Mouse (Mus musculus): ENCODE measurements around the gene Vmn1r81. TPM values are rescaled to one million over a fixed set of nuclear protein-coding genes. Genes with fewer than 3 reads are reported as not detected.

Vmn1r81 gene
- polyA plus RNA-seq (2015; fragmentation: Nextera tagmentation; extraction: Ambion mirVana), result not detected in 2 replicates

GRCm38 (mm10) chr7:12268169-12268568 is at the start of gene Vmn1r81:
TSS of gene Vmn1r81 (minus strand) at chr7:12268269.
- H3K27me3 ChIP-seq (replicated peaks; ENCODE audit: control insufficient read depth, insufficient read depth, low read length), result no peaks in the 10 kb centered on the region
- ATAC-seq, result no peak
- no peak within 1 kb of the TSS for H3K9ac ChIP-seq (ENCODE audit: low read depth, low read length)

GRCm38 (mm10) chr7:12300130-12300529 is 32.1 kb upstream of the Vmn1r81 start, which contains the start of gene Vmn1r82:
TSS of gene Vmn1r82 (plus strand) at chr7:12300430.
- Histone ChIP-seq H3K36me3 (ENCODE audit: control insufficient read depth, insufficient read depth, low read length) (no peaks in the 10 kb centered on the region), H3K4me1 (ENCODE audit: control insufficient read depth, insufficient read depth, low read depth, low read length) (no peaks in the 10 kb centered on the region), H3K27ac (ENCODE audit: low read depth, low read length) (no peak within 1 kb of the TSS), H3K4me3 (ENCODE audit: low read length) (no peak within 1 kb of the TSS), H3K4me2 (ENCODE audit: low read length) (no peak within 1 kb of the TSS), H3K9me3 (ENCODE audit: control insufficient read depth, low read length) (peaks cover 5% of the 10 kb centered on the region), H3K9ac (ENCODE audit: low read depth, low read length) (no peak within 1 kb of the TSS), H3K27me3 (replicated peaks; ENCODE audit: control insufficient read depth, insufficient read depth, low read length) (no peaks in the 10 kb centered on the region)
- no peak for ATAC-seq
- WGBS, result 64% methylated on average over 2 of the region's 2 CpGs

More at GRCm38 (mm10) chr7:12268169-12268568, at the start of gene Vmn1r81:
- Histone ChIP-seq H3K36me3 (ENCODE audit: control insufficient read depth, insufficient read depth, low read length) (no peaks in the 10 kb centered on the region), H3K4me3 (ENCODE audit: low read length) (no peak within 1 kb of the TSS), H3K27ac (ENCODE audit: low read depth, low read length) (no peak within 1 kb of the TSS), H3K4me2 (ENCODE audit: low read length) (no peak within 1 kb of the TSS), H3K4me1 (ENCODE audit: control insufficient read depth, insufficient read depth, low read depth, low read length) (no peaks in the 10 kb centered on the region), H3K9me3 (ENCODE audit: control insufficient read depth, low read length) (peaks cover 6% of the 10 kb centered on the region; the same call in 1 of the 2 replicates)
- WGBS, result 79% methylated on average over 1 of the region's 1 CpGs

- no peaks in the 10 kb centered on the region for H3K27me3 ChIP-seq (replicated peaks; ENCODE audit: control insufficient read depth, insufficient read depth, low read length)
- no peak for ATAC-seq
- no peak overlapping the region for H3K4me3 ChIP-seq (ENCODE audit: low read length)
- H3K27ac ChIP-seq (ENCODE audit: low read depth, low read length), result no peak overlapping the region
- H3K9me3 ChIP-seq (ENCODE audit: control insufficient read depth, low read length), result peaks cover 8% of the 10 kb centered on the region
- H3K36me3 ChIP-seq (ENCODE audit: control insufficient read depth, insufficient read depth, low read length), result no peaks in the 10 kb centered on the region
- no peak overlapping the region for H3K9ac ChIP-seq (ENCODE audit: low read depth, low read length)
- H3K4me1 ChIP-seq (ENCODE audit: control insufficient read depth, insufficient read depth, low read depth, low read length), result no peaks in the 10 kb centered on the region
- 60% methylated on average over 2 of the region's 2 CpGs for WGBS
- H3K4me2 ChIP-seq (ENCODE audit: low read length), result no peak overlapping the region
These were observed 63.9 kb downstream of the Vmn1r81 start for GRCm38 (mm10) chr7:12204141-12204540.

Other genes with a start within 250 kb of the Vmn1r81 start
- gene Vmn1r77, start 231.5 kb downstream of the Vmn1r81 start, polyA plus RNA-seq (2015; fragmentation: Nextera tagmentation; extraction: Ambion mirVana), result not detected in 2 replicates
- not detected in 2 replicates for gene Vmn1r78, start 118.0 kb downstream of the Vmn1r81 start, polyA plus RNA-seq (2015; fragmentation: Nextera tagmentation; extraction: Ambion mirVana)
- gene Vmn1r79, start 97.0 kb downstream of the Vmn1r81 start, polyA plus RNA-seq (2015; fragmentation: Nextera tagmentation; extraction: Ambion mirVana), result not detected in 2 replicates
- not detected in 2 replicates for gene Vmn1r80, start 79.0 kb downstream of the Vmn1r81 start, polyA plus RNA-seq (2015; fragmentation: Nextera tagmentation; extraction: Ambion mirVana)
- not detected in 2 replicates for gene Vmn1r82, start 32.2 kb upstream of the Vmn1r81 start, polyA plus RNA-seq (2015; fragmentation: Nextera tagmentation; extraction: Ambion mirVana)
- gene Vmn1r83, start 61.2 kb upstream of the Vmn1r81 start, polyA plus RNA-seq (2015; fragmentation: Nextera tagmentation; extraction: Ambion mirVana), result not detected in 2 replicates
- gene Vmn1r84, start 101.0 kb upstream of the Vmn1r81 start, polyA plus RNA-seq (2015; fragmentation: Nextera tagmentation; extraction: Ambion mirVana), result not detected in 2 replicates
- gene Zfp551, start 154.5 kb upstream of the Vmn1r81 start, polyA plus RNA-seq (2015; fragmentation: Nextera tagmentation; extraction: Ambion mirVana), result 10.0 and 10.8 TPM in 2 replicates
- gene Zfp606, start 210.0 kb upstream of the Vmn1r81 start, polyA plus RNA-seq (2015; fragmentation: Nextera tagmentation; extraction: Ambion mirVana), result 31.1 and 36.4 TPM in 2 replicates
- not detected in 2 replicates for gene 2900092C05Rik, start 244.2 kb upstream of the Vmn1r81 start, polyA plus RNA-seq (2015; fragmentation: Nextera tagmentation; extraction: Ambion mirVana)